Mouse (Mus musculus) v-Abl transformed pro-B cells (cell line): ENCODE data around the gene Fbxl12.
"Not testable (repeated sequence)": the region's sequence is repeated elsewhere in the genome, so short reads cannot be mapped to it uniquely, and the experiment has no call there.

Experiments
- in situ Hi-C, 2 experiments: fragments of 400-800 bp; cut with MboI; formaldehyde crosslinking; loops; one replicate each; pipeline ENCODE4 v1.15.1; 2025; ENCODE audit not compliant: unreplicated experiment in 2 of 2

Gene Fbxl12

DNA sequence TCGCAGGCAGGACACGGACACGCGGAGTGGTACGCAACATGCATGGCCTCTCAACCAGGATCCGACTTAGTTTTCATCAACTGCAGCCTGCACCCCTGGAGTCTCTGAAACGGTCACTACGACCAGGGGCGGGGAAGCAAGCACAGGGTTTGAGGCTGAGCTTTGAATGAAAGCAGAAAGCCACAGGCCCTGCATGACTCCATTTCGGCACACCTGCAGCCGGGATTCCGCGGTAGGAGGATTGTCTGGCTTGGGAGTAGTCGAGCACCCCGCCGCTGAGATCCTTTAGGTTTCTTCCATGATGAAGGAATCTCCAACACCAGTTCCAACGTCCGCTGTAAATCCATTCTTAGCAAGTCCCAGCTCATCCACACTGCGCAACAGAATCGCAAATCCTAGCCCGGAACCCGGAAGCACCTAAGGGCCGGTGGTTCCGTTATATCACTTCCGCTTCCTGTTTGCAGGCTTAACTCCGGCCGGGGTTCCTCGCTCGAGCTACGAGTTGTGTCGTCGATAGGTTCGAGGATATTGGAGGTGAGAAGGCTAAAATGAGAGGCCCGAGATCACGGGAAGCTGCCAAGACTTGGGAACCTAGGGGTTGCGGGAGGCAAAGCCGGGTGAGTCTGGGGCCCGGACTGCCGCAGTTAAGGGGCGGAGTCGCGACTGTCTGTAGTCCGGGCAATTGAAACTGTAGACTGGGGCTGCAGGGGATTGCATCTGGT, at the start of gene Fbxl12:
Fbxl12 (minus strand) TSS at position 408 of the 722 bp plus-strand sequence.
- in situ Hi-C loops = loop anchor here (25.0 kb wide), 5 partner anchors 493 to 1818 kb away; partner anchors contain the start of genes Gm17545 (in 2 of the 2), Rp9 (in 2 of the 2), Cdc37 (in 1 of the 2) and Dnm2 (in 1 of the 2)

GRCm38 (mm10) chr9:20692863-20693262, 48.3 kb upstream of the Fbxl12 start:
- in situ Hi-C loops = no loop called here

GRCm38 (mm10) chr9:20690449-20690848, 45.9 kb upstream of the Fbxl12 start:
- in situ Hi-C loops = not testable (repeated sequence)

DNA sequence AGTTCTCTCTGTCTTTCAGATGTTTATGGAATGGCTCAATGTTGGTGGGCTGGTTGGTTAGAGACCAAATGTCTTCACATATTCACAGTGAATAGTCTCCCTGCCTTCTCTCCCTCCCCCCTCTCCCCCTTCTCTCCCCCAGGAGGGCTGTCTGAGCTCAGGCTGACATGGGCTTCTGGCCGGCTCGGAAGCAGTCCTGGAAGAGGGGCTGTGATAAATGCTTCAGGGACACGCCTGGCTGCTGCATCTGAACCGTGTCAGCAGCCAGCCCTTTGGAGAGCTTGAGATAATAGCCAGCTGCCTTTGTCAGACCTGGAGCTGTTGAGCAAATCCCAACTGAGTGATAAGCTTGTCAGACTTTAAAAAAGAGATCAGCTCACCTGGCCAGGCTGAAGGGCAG, 45.3 kb upstream of the Fbxl12 start:
- in situ Hi-C loops = no loop called here

GRCm38 (mm10) chr9:20689403-20689802, 44.8 kb upstream of the Fbxl12 start:
- in situ Hi-C loops = no loop called here

DNA sequence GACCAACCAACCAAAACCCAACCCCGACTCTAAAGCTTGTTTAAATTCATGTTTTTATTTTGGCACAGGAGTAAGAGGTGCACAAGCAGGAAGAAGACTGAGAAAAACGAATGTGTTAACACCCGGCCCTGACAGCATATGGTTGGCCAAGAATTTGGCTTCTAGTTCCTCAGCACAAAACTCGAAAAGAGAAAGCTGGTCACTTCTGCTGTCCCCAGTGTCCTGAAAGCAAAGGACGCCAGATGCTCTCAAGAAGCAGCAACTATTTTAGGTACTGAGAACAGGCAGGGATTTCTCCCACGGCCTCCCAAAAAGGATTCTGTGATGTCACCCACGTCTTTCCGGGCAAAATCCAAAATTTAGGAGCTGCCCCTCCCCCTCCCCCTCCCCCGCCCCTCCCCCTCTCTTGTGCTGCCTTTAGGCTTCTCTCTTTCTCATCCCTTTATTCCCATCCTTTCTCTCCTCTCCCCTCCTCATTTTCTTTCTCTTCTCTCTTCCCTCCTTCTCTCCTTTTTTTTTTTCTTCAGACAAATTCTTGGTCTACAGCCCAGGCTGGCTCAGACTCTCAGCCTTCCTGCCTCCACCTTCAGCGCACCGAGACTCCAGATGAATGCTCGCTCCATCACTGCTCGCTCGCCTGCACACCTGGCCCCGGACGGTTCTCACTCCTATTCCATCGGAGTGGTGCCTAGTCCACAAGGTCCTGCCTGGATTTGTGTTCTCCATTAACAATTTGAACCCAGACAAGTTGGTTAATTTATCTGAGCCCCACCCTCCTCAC, 40.7 kb upstream of the Fbxl12 start:
- in situ Hi-C loops = no loop called here

- in situ Hi-C loops = no loop called here
These were observed 37.8 kb upstream of the Fbxl12 start for GRCm38 (mm10) chr9:20682389-20682722.

DNA sequence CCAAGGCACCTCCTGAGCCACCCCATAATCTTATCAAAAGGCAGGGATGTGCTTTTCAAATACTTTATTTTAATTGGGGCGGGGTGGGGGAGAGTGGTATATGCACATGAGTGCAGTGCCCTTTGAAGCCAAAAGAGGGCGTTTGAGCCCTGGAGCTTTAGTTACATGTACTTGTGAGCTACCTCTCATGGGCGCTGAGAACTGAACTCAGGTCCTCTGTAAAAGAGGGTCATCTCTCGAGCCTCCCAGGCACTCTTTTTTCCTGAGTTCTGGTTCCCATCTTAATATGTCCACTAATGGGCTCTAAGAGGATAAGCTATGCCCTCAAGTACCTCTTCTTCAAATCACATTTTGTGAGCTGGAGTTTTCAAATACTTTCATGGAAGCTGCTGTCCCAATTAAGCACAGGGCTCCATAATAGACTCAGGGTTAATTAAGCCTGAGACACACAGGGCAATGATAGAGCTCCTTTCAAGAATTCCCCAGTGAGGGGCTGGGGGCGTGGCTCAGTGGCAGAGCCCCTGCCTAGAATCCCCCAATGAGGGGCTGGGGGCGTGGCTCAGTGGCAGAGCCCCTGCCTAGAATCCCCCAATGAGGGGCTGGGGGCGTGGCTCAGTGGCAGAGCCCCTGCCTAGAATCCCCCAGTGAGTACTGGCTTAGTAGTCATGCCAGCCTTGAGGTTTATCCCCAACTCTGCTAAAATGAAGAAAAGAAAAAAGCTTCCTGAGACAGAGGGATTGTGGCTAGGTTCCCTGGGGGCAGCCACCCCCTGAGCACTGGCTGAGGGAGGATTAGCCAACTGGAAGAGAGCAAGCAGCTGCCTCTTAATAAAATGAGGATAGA, 37.2 kb upstream of the Fbxl12 start:
- in situ Hi-C loops = no loop called here

DNA sequence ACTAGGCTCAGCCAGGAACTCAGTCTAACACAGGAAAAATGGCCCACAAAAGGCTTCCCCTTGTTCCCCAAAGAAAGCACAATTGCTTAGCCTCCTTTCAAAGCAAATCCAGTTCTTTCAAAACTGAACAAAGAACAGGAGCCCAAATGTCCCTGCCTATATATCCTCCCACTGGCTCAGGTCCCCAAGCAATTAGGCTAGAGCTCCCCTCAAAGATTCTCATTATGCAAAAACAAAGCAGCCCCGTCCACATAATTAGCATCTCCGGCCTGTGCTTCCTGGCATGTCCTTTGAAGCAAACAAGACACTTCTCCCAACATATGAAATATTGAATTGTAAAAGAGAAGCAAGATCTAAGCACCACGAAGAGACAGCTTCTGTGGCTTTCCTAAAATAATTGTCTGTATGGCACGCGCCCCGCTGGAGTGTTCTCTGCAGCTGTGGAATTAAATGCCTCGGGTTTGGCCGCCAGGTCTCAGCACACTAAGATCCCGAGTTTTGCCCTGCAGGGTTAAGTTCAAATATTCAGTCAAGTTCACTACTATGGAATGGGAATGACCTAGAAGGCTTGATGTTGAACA, 35.9 kb upstream of the Fbxl12 start:
- in situ Hi-C loops = no loop called here

GRCm38 (mm10) chr9:20677892-20678291, 33.3 kb upstream of the Fbxl12 start:
- in situ Hi-C loops = no loop called here

- in situ Hi-C loops = no loop called here
These were observed 27.5 kb upstream of the Fbxl12 start for GRCm38 (mm10) chr9:20672047-20672446.

GRCm38 (mm10) chr9:20668065-20668464, 23.5 kb upstream of the Fbxl12 start:
- in situ Hi-C loops = loop anchor here in 1 of 2 experiments (5.0 kb wide), 1 partner anchor 191 kb away; no protein-coding TSS in a partner anchor

GRCm38 (mm10) chr9:20666510-20667034, 22.0 kb upstream of the Fbxl12 start:
- in situ Hi-C loops = loop anchor here in 1 of 2 experiments (5.0 kb wide), 1 partner anchor 189 kb away; no protein-coding TSS in a partner anchor

GRCm38 (mm10) chr9:20665925-20666324, 21.4 kb upstream of the Fbxl12 start:
- in situ Hi-C loops = loop anchor here in 1 of 2 experiments (5.0 kb wide), 1 partner anchor 189 kb away; no protein-coding TSS in a partner anchor

GRCm38 (mm10) chr9:20664982-20665637, 20.5 kb upstream of the Fbxl12 start:
- in situ Hi-C loops = loop anchor here in 1 of 2 experiments (5.0 kb wide), 1 partner anchor 188 kb away; no protein-coding TSS in a partner anchor

- in situ Hi-C loops = no loop called here
These were observed 19.8 kb upstream of the Fbxl12 start for GRCm38 (mm10) chr9:20664366-20664765.

- in situ Hi-C loops = no loop called here
These were observed 19.4 kb upstream of the Fbxl12 start for GRCm38 (mm10) chr9:20663956-20664355.

- in situ Hi-C loops = no loop called here
These were observed 18.3 kb upstream of the Fbxl12 start for GRCm38 (mm10) chr9:20662874-20663273.

- in situ Hi-C loops = no loop called here
These were observed 17.8 kb upstream of the Fbxl12 start for GRCm38 (mm10) chr9:20662325-20662724.
